Comparison of ENCODE assay signal across 10 mouse cellular contexts in the genomic region with DNA sequence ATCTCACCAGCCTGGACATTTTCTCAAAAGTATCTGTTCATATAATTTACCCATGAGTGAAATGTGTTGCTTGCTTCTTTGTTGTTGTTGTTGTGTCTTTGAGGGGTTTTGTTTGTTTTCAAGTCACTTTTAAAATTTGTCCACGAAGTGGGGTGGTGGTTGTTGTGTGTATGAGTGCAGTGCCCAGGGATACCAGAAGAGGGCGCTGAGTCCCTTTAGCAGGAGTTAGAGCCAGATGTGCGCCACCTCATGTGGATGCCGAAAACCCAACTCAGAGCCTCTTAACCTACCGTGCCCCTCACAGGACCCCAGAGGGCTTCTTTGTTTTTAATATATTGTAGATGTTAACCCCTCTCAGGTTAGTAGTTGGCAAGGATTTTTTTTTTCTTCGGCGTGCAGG. TPM values are rescaled to one million over a fixed set of nuclear protein-coding genes. Genes with fewer than 3 reads are reported as not detected.
DNase-seq lines count a peak whose midpoint lies in the region; ATAC-seq and TF ChIP-seq lines count a peak whose summit lies in the region.
"Had no signal": no experiment of that assay in that cellular context is flagged by ENCODE, and none has a peak within 500 bp of the region (broad histone marks: within the 10 kb centered on the region; RNA-seq: fewer than 3 reads in every experiment).

No protein-coding gene starts in this region.

- H3K9me3 ChIP-seq in liver, embryonic 11.5 days (ENCODE audit: control insufficient read depth, low read length): no peaks in the 10 kb centered on the region
- H3K9me3 ChIP-seq in ES-Bruce4 (replicated peaks; ENCODE audit: control insufficient read depth, insufficient read depth, low read length, poor library complexity, severe bottlenecking): no peaks in the 10 kb centered on the region
- no peaks in the 10 kb centered on the region for H3K9me3 ChIP-seq in hindbrain, embryonic 10.5 days
- H3K9me3 ChIP-seq: limb, embryonic 12.5 days had no signal

- H3K4me2 ChIP-seq in liver, embryonic 11.5 days: no peak overlapping the region
- H3K4me2 ChIP-seq: limb, embryonic 12.5 days had no signal

- TF ChIP-seq POLR2A in liver, adult 2 months (IDR thresholded peaks at IDR 0.05; ENCODE audit: extremely low read depth, insufficient read depth, low read length): no peak
- no peak for TF ChIP-seq POLR2A in ES-Bruce4 (IDR thresholded peaks at IDR 0.05; ENCODE audit: insufficient read depth, low read length)

- ATAC-seq in liver, embryonic 11.5 days (replicated peaks; ENCODE audit: low FRiP score): no peak

- H3K27ac ChIP-seq in liver, adult 2 months (replicated peaks; ENCODE audit: insufficient read depth, low read depth, low read length): no peak overlapping the region
- no peak overlapping the region for H3K27ac ChIP-seq in liver, embryonic 11.5 days (ENCODE audit: low read depth, low read length)
- H3K27ac ChIP-seq in ES-Bruce4 (ENCODE audit: insufficient read depth, low read length): no peak overlapping the region
- no peak overlapping the region for H3K27ac ChIP-seq in hindbrain, embryonic 10.5 days
- H3K27ac ChIP-seq: limb, embryonic 12.5 days had no signal

- H3K9ac ChIP-seq in liver, adult 2 months (ENCODE audit: low read depth, low read length): no peak overlapping the region
- H3K9ac ChIP-seq in liver, embryonic 11.5 days (ENCODE audit: low read depth, low read length): no peak overlapping the region
- H3K9ac ChIP-seq in ES-Bruce4 (ENCODE audit: low read depth, poor library complexity, severe bottlenecking): no peak overlapping the region
- H3K9ac ChIP-seq: limb, embryonic 12.5 days had no signal

- H3K36me3 ChIP-seq in liver, adult 2 months (ENCODE audit: control insufficient read depth, insufficient read depth, low read length): no peaks in the 10 kb centered on the region
- H3K36me3 ChIP-seq in liver, embryonic 11.5 days (ENCODE audit: control insufficient read depth, insufficient read depth, low read length): no peaks in the 10 kb centered on the region
- H3K36me3 ChIP-seq in ES-Bruce4 (ENCODE audit: control insufficient read depth, insufficient read depth, low read length, poor library complexity, severe bottlenecking): no peaks in the 10 kb centered on the region
- no peaks in the 10 kb centered on the region for H3K36me3 ChIP-seq in splenic B cell, adult 2 months (ENCODE audit: control insufficient read depth, insufficient read depth, low read length, poor library complexity, severe bottlenecking)
- 0 out of 2 replicates have a peak, but pooled peaks cover 12% of the 10 kb centered on the region for H3K36me3 ChIP-seq in hindbrain, embryonic 10.5 days

- H3K79me2 ChIP-seq in liver, adult 2 months (ENCODE audit: control insufficient read depth, insufficient read depth, low read length): no peaks in the 10 kb centered on the region

- no peaks in the 10 kb centered on the region for H3K4me1 ChIP-seq in liver, adult 2 months (ENCODE audit: control insufficient read depth, insufficient read depth, low read length)
- H3K4me1 ChIP-seq in liver, embryonic 11.5 days (replicated peaks; ENCODE audit: control insufficient read depth, insufficient read depth, low read length): no peaks in the 10 kb centered on the region
- no peaks in the 10 kb centered on the region for H3K4me1 ChIP-seq in ES-Bruce4 (ENCODE audit: control insufficient read depth, insufficient read depth, low read length)
- peaks cover 15% of the 10 kb centered on the region for H3K4me1 ChIP-seq in hindbrain, embryonic 10.5 days (replicated peaks)

- no peaks in the 10 kb centered on the region for H3K27me3 ChIP-seq in liver, adult 2 months (ENCODE audit: control insufficient read depth, insufficient read depth, low read length)
- no peaks in the 10 kb centered on the region for H3K27me3 ChIP-seq in liver, embryonic 11.5 days (replicated peaks; ENCODE audit: control insufficient read depth, insufficient read depth, low read length)
- H3K27me3 ChIP-seq in ES-Bruce4 (ENCODE audit: control insufficient read depth, insufficient read depth, low read length, poor library complexity, severe bottlenecking): no peaks in the 10 kb centered on the region
- H3K27me3 ChIP-seq in splenic B cell, adult 2 months (ENCODE audit: control insufficient read depth, insufficient read depth, low read length, poor library complexity, severe bottlenecking): no peaks in the 10 kb centered on the region
- no peaks in the 10 kb centered on the region for H3K27me3 ChIP-seq in hindbrain, embryonic 10.5 days (ENCODE audit: insufficient read depth, poor library complexity, severe bottlenecking)
- H3K27me3 ChIP-seq: limb, embryonic 12.5 days had no signal

- no peak for TF ChIP-seq EP300 in ES-Bruce4 (IDR thresholded peaks at IDR 0.05; ENCODE audit: insufficient read depth, low read depth, low read length)

- DNase-seq in liver, adult 2 months (ENCODE audit: extremely low read depth, low read depth, low spot score): no peak
- no peak for DNase-seq in liver, embryonic 11.5 days (ENCODE audit: low spot score)
- peak; percentile 47 for DNase-seq in T-cell, adult 2 months (ENCODE audit: low spot score)
- DNase-seq in splenic B cell, adult 2 months (ENCODE audit: low read depth, low spot score): peak; percentile 39
- DNase-seq in gastrocnemius, adult 8-10 months (ENCODE audit: low spot score in 2 of 2): no peak
- DNase-seq in hindbrain, embryonic 10.5 days (ENCODE audit: low spot score): no peak
- DNase-seq: gastrocnemius, postnatal 36 days had no signal

- H3K4me3 ChIP-seq in liver, adult 2 months (ENCODE audit: insufficient read depth, low read depth, low read length): no peak overlapping the region
- H3K4me3 ChIP-seq in liver, embryonic 11.5 days (ENCODE audit: low read depth, low read length): no peak overlapping the region
- no peak overlapping the region for H3K4me3 ChIP-seq in ES-Bruce4 (ENCODE audit: low read depth, low read length)
- no peak overlapping the region for H3K4me3 ChIP-seq in hindbrain, embryonic 10.5 days
- H3K4me3 ChIP-seq: limb, embryonic 12.5 days; myocyte had no signal

- TF ChIP-seq CTCF in liver, adult 2 months (IDR thresholded peaks at IDR 0.05; ENCODE audit: low read depth, low read length): peak; percentile 52
- peak; percentile 82 for TF ChIP-seq CTCF in ES-Bruce4 (IDR thresholded peaks at IDR 0.05; ENCODE audit: low read depth, low read length)

- 90% methylated on average over 7 of the region's 7 CpGs for WGBS in liver, adult 2 months
- WGBS in liver, embryonic 11.5 days: 83% methylated on average over 7 of the region's 7 CpGs
- WGBS in hindbrain, embryonic 10.5 days: 84% methylated on average over 7 of the region's 7 CpGs

RNA-seq across cellular contexts. Expression of gene Hadh, which starts 59.7 kb away (rescaled TPM):
- total RNA-seq in liver, adult 2 months (2014; rRNA removed): 282 and 302 TPM in 2 replicates
- polyA plus RNA-seq in liver, adult 2 months (2012; rRNA removed): 366 and 410 TPM in 2 replicates
- polyA plus RNA-seq in liver, embryonic 11.5 days (2014; fragmentation: Nextera tagmentation; extraction: Ambion mirVana): 134 TPM in 2 replicates
- 67.1 and 70.7 TPM in 2 replicates for polyA plus RNA-seq in ES-Bruce4 (2011; ENCODE audit: insufficient read depth, insufficient read length, low read depth, missing spikeins)
- total RNA-seq in gastrocnemius, adult 8-10 months (2022): 100 to 1,000 TPM; 133 to 163 (median 155) TPM
- 73.1 and 81.1 TPM in 2 replicates for polyA plus RNA-seq in hindbrain, embryonic 10.5 days (2016; fragmentation: Nextera tagmentation; extraction: Ambion mirVana)

Comparison
In these comparisons a context has a peak if more than half of its experiments do, and no peak if none do; other contexts are left out.
1. DNase-seq: peak in T-cell, adult 2 months (single experiment) and splenic B cell, adult 2 months (single experiment); none in liver, adult 2 months (single experiment), liver, embryonic 11.5 days (single experiment), gastrocnemius, adult 8-10 months (0 of 2) and hindbrain, embryonic 10.5 days (single experiment).